Mouse (Mus musculus): ENCODE results near the gene Nek6. TPM values are rescaled to one million over a fixed set of nuclear protein-coding genes. Genes with fewer than 3 reads are reported as not detected.

Nek6 gene
- total and polyA plus RNA-seq, 3 experiments = 3.7 to 5.4 TPM; not detected in 1

DNA sequence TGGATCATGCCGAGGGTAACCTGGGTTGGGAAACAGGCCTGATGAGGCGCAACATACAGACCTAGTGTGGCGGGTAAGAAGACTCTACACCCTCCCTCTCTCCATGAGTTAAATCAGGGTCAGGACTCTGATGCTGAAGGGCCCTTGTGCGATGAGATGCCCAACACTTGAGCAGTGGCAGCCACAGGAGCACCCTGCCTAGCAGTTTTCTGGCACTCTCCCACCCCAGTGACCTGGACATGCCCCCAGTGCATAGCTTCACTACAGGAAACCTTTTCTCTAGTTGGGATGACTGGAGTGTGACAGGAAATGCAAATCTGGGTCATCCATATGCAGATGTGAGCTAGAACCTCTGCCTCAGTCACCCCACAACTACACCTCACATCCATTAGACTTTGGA lies 44.2 kb downstream of the Nek6 start:
- TF ChIP-seq BHLHE40 (IDR thresholded peaks at IDR 0.05; ENCODE audit: borderline replicate concordance, low read depth, low read length) = no peak
- no peak for TF ChIP-seq ZKSCAN1 (IDR thresholded peaks at IDR 0.05; ENCODE audit: low read depth, low read length)
- TF ChIP-seq NELFE (IDR thresholded peaks at IDR 0.05; ENCODE audit: low read depth, low read length) = no peak
- no peak for TF ChIP-seq UBTF (IDR thresholded peaks at IDR 0.05; ENCODE audit: borderline replicate concordance, insufficient read depth, low read depth, low read length)
- TF ChIP-seq MYC (IDR thresholded peaks at IDR 0.05; ENCODE audit: low read depth, low read length) = no peak
- TF ChIP-seq ZC3H11A (IDR thresholded peaks at IDR 0.05; ENCODE audit: low read depth, low read length) = no peak
- TF ChIP-seq RCOR1 (IDR thresholded peaks at IDR 0.05; ENCODE audit: low read depth, low read length) = no peak
- no peak for TF ChIP-seq MAFK (IDR thresholded peaks at IDR 0.05; ENCODE audit: borderline replicate concordance, low read depth, low read length)
- no peaks in the 10 kb centered on the region for H3K36me3 ChIP-seq (ENCODE audit: control insufficient read depth in 1 of 2, insufficient read depth in 2 of 2, low read length in 2 of 2)

DNA sequence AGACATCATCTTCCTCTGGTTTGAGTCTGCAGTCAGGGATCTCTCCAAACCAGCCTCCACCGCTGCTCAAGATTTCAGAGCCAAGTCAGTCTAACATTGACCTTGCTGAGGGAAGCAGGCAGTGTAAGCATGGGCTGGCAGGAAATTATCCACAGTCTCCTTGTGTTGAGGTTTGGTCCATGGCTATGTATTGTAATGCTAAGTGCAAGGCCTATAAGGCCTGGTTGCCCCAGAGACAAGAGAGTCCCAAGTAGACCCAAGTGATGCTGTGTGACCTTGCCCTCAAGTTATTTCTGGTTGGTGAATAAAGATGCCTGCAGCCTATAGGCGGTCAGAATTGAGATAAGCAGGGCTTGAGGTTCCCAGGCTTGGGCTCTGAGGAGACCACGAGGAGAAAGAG lies 45.3 kb downstream of the Nek6 start:
- Histone ChIP-seq H3K27me3 (ENCODE audit: control insufficient read depth in 1 of 2, insufficient read depth in 2 of 2, low read length in 2 of 2) (no peaks in the 10 kb centered on the region), H3K79me2 (ENCODE audit: control insufficient read depth, insufficient read depth, low read length, poor library complexity) (no peaks in the 10 kb centered on the region), H3K4me1 (ENCODE audit: control insufficient read depth in 1 of 2, insufficient read depth in 2 of 2, low read length in 2 of 2) (no peaks in the 10 kb centered on the region), H3K9me3 (replicated peaks; ENCODE audit: insufficient read depth, low read length) (no peaks in the 10 kb centered on the region), H3K9ac (ENCODE audit: control insufficient read depth, low read depth, low read length, poor library complexity, severe bottlenecking) (no peak overlapping the region), H3K4me3 (ENCODE audit: control insufficient read depth in 1 of 2, insufficient read depth in 1 of 2, low read depth in 2 of 2, low read length in 2 of 2) (no peak overlapping the region), H3K27ac (ENCODE audit: control insufficient read depth, low read depth, low read length) (no peak overlapping the region), H3K36me3 (ENCODE audit: control insufficient read depth in 1 of 2, insufficient read depth in 2 of 2, low read length in 2 of 2) (no peaks in the 10 kb centered on the region)
- no peak for DNase-seq (ENCODE audit: low read depth, low spot score)
- TF ChIP-seq USF2 (IDR thresholded peaks at IDR 0.05; ENCODE audit: borderline replicate concordance in 1 of 2, insufficient read depth in 1 of 2, low read depth in 1 of 2, low read length in 2 of 2) (no peak), GABPA (IDR thresholded peaks at IDR 0.05; ENCODE audit: low read depth, low read length) (no peak), RCOR1 (IDR thresholded peaks at IDR 0.05; ENCODE audit: low read depth, low read length) (no peak), CHD2 (IDR thresholded peaks at IDR 0.05; ENCODE audit: low read length) (no peak), NRF1 (IDR thresholded peaks at IDR 0.05; ENCODE audit: insufficient read depth, low read depth, low read length, poor library complexity, severe bottlenecking) (no peak), ZNF384 (IDR thresholded peaks at IDR 0.05; ENCODE audit: low read depth, low read length) (no peak), MAZ (IDR thresholded peaks at IDR 0.05; ENCODE audit: low read depth, low read length) (no peak), GATA1 (IDR thresholded peaks at IDR 0.05; ENCODE audit: low read depth, low read length) (no peak), ZC3H11A (IDR thresholded peaks at IDR 0.05; ENCODE audit: low read depth, low read length) (no peak), ELF1 (IDR thresholded peaks at IDR 0.05; ENCODE audit: low read depth, low read length) (no peak), MEF2A (IDR thresholded peaks at IDR 0.05; ENCODE audit: extremely low read depth, insufficient replicate concordance, low read depth, low read length, poor library complexity, severe bottlenecking) (no peak), POLR2A (IDR thresholded peaks at IDR 0.05; ENCODE audit: control insufficient read depth in 1 of 2, insufficient read depth in 1 of 2, low read depth in 1 of 2, low read length in 2 of 2, poor library complexity in 1 of 2) (no peak)

More for the DNA sequence above, 44.2 kb downstream of the Nek6 start:
- Histone ChIP-seq H3K4me3 (ENCODE audit: control insufficient read depth in 1 of 2, insufficient read depth in 1 of 2, low read depth in 2 of 2, low read length in 2 of 2) (no peak overlapping the region), H3K27me3 (ENCODE audit: control insufficient read depth in 1 of 2, insufficient read depth in 2 of 2, low read length in 2 of 2) (no peaks in the 10 kb centered on the region), H3K9me3 (replicated peaks; ENCODE audit: insufficient read depth, low read length) (no peaks in the 10 kb centered on the region), H3K4me1 (ENCODE audit: control insufficient read depth in 1 of 2, insufficient read depth in 2 of 2, low read length in 2 of 2) (no peaks in the 10 kb centered on the region), H3K79me2 (ENCODE audit: control insufficient read depth, insufficient read depth, low read length, poor library complexity) (no peaks in the 10 kb centered on the region), H3K27ac (ENCODE audit: control insufficient read depth, low read depth, low read length) (no peak overlapping the region), H3K9ac (ENCODE audit: control insufficient read depth, low read depth, low read length, poor library complexity, severe bottlenecking) (no peak overlapping the region)
- DNase-seq (ENCODE audit: low read depth, low spot score) = no peak

Data from MEL (cell line).